Mouse (Mus musculus): Measurements from ENCODE around the gene Prph2.
A peak's percentile ranks its signal among the peaks of the same experiment; 100 is the strongest.

GRCm38 (mm10) chr17:46890116-46890815, 20.0 kb upstream of the Prph2 start, which contains the start of gene Tbcc:
- TF ChIP-seq POLR2A (IDR thresholded peaks at IDR 0.05; ENCODE audit: extremely low read depth, insufficient read depth, low read length) = peak; percentile 96
- TF ChIP-seq CTCF (IDR thresholded peaks at IDR 0.05; ENCODE audit: low read depth, low read length) = no peak
